Mouse (Mus musculus): ENCODE measurements around the gene Chmp6. TPM values are rescaled to one million over a fixed set of nuclear protein-coding genes. Genes with fewer than 3 reads are reported as not detected.

The Chmp6 gene
- total and polyA plus RNA-seq, 3 experiments = 50.3 to 70.6 (median 59.7) TPM

GRCm38 (mm10) chr11:119960671-119961070, 47.4 kb downstream of the Chmp6 start:
- no peak for TF ChIP-seq E2F4 (IDR thresholded peaks at IDR 0.05; ENCODE audit: insufficient replicate concordance, low read depth, low read length)
- TF ChIP-seq TBP (conservative IDR thresholded peaks at IDR 0.05; ENCODE audit: low read depth, low read length) = no peak
- TF ChIP-seq RAD21 (IDR thresholded peaks at IDR 0.05; ENCODE audit: low read depth, low read length) = no peak
- no peak for TF ChIP-seq SIN3A (IDR thresholded peaks at IDR 0.05; ENCODE audit: low read length)
- no peak for TF ChIP-seq GABPA (IDR thresholded peaks at IDR 0.05; ENCODE audit: insufficient replicate concordance, low read depth, low read length)
- no peak for TF ChIP-seq ZMIZ1 (IDR thresholded peaks at IDR 0.05; ENCODE audit: low read depth, low read length)
- no peak for TF ChIP-seq IRF4 (IDR thresholded peaks at IDR 0.05; ENCODE audit: low read depth, low read length)
- TF ChIP-seq JUN (IDR thresholded peaks at IDR 0.05; ENCODE audit: insufficient read depth, low read depth, low read length) = no peak
- TF ChIP-seq MAX (IDR thresholded peaks at IDR 0.05; ENCODE audit: low read length) = no peak
- TF ChIP-seq KAT2A (IDR thresholded peaks at IDR 0.05; ENCODE audit: insufficient replicate concordance, low read length) = no peak
- TF ChIP-seq CHD1 (IDR thresholded peaks at IDR 0.05; ENCODE audit: low read depth, low read length) = no peak
- TF ChIP-seq TCF12 (IDR thresholded peaks at IDR 0.05; ENCODE audit: low read depth, low read length) = no peak
- TF ChIP-seq CTCF (conservative IDR thresholded peaks at IDR 0.05 in 1 of 2, IDR thresholded peaks at IDR 0.05 in 1 of 2; ENCODE audit: low read depth in 2 of 2, low read length in 2 of 2) = no peak
- TF ChIP-seq RCOR1 (conservative IDR thresholded peaks at IDR 0.05; ENCODE audit: low read depth, low read length) = no peak
- TF ChIP-seq HCFC1 (IDR thresholded peaks at IDR 0.05; ENCODE audit: low read depth, low read length) = no peak
- TF ChIP-seq MAFK (IDR thresholded peaks at IDR 0.05; ENCODE audit: insufficient replicate concordance, low read length) = no peak
- Histone ChIP-seq H3K36me3 (replicated peaks in 1 of 2; ENCODE audit: control insufficient read depth in 1 of 2, insufficient read depth in 1 of 2, low read length in 1 of 2) (peaks cover 0 to 10% of the 10 kb centered on the region in 2 experiments), H3K4me2 (ENCODE audit: insufficient read depth, low read depth, poor library complexity, severe bottlenecking) (no peak overlapping the region), H3K27ac (ENCODE audit: insufficient read depth, low read depth) (no peak overlapping the region), H3K9me3 (replicated peaks; ENCODE audit: low read length) (no peaks in the 10 kb centered on the region), H3K4me3 (replicated peaks in 1 of 3; ENCODE audit: low read depth in 2 of 3, low read length in 2 of 3, poor library complexity in 1 of 3) (no peak overlapping the region), H3K79me2 (replicated peaks; ENCODE audit: control insufficient read depth, extremely low read depth, insufficient read depth, poor library complexity, severe bottlenecking) (no peaks in the 10 kb centered on the region), H3K9ac (ENCODE audit: insufficient read depth, low read depth) (no peak overlapping the region), H3K27me3 (replicated peaks) (no peaks in the 10 kb centered on the region), H3K4me1 (ENCODE audit: control insufficient read depth in 1 of 2, insufficient read depth in 2 of 2) (peaks cover 3 to 11% of the 10 kb centered on the region in 2 experiments)
- in situ Hi-C loops (cut with MboI; ENCODE audit: low pct_ligation_motif_present, low pct_unique_long_range_greater_than_20kb, low sequenced_read_pairs) (no loop called here), dilution Hi-C loops (cut with MboI; ENCODE audit: extremely low pct_ligation_motif_present, extremely low pct_unique_long_range_greater_than_20kb, low sequenced_read_pairs) (no loop called here)
- no peak for DNase-seq (ENCODE audit: extremely low read depth)

DNA sequence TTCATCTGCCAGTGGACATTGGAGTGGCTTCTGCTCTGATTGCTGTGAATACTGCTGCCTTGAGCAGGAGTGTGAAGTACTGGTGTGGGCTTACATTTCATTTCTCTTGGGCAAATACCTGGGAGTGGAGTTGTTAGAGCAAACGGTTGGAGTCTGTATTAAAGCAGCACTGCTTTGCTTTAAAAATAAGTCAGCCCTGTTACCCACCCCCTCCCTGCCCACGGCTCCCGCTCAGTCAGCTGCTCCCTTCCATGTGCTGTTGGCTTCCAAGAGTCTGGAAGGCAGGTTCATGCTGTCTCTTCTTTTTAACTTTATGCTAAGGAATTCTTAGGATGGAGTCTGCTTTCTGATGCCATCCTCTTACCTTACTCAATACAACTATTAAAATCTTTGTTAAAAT, 48.3 kb downstream of the Chmp6 start:
- H3K4me2 ChIP-seq (ENCODE audit: insufficient read depth, low read depth, poor library complexity, severe bottlenecking) = no peak overlapping the region
- no peak overlapping the region for H3K27ac ChIP-seq (ENCODE audit: insufficient read depth, low read depth)
- peaks cover 0 to 2% of the 10 kb centered on the region in 2 experiments; a peak in 1 of 4 replicates for H3K4me1 ChIP-seq (ENCODE audit: control insufficient read depth in 1 of 2, insufficient read depth in 2 of 2)
- peaks cover 0 to 13% of the 10 kb centered on the region in 2 experiments for H3K36me3 ChIP-seq (replicated peaks in 1 of 2; ENCODE audit: control insufficient read depth in 1 of 2, insufficient read depth in 1 of 2, low read length in 1 of 2)
- H3K79me2 ChIP-seq (replicated peaks; ENCODE audit: control insufficient read depth, extremely low read depth, insufficient read depth, poor library complexity, severe bottlenecking) = no peaks in the 10 kb centered on the region
- dilution Hi-C loops (cut with MboI; ENCODE audit: extremely low pct_ligation_motif_present, extremely low pct_unique_long_range_greater_than_20kb, low sequenced_read_pairs) (no loop called here), in situ Hi-C loops (cut with MboI; ENCODE audit: low pct_ligation_motif_present, low pct_unique_long_range_greater_than_20kb, low sequenced_read_pairs) (no loop called here)
- H3K9me3 ChIP-seq (replicated peaks; ENCODE audit: low read length) = no peaks in the 10 kb centered on the region
- H3K4me3 ChIP-seq (replicated peaks in 1 of 3; ENCODE audit: low read depth in 2 of 3, low read length in 2 of 3, poor library complexity in 1 of 3) = no peak overlapping the region
- TF ChIP-seq ZMIZ1 (IDR thresholded peaks at IDR 0.05; ENCODE audit: low read depth, low read length) = no peak
- TF ChIP-seq BHLHE40 (IDR thresholded peaks at IDR 0.05; ENCODE audit: low read depth, low read length) = no peak
- no peak for TF ChIP-seq JUND (conservative IDR thresholded peaks at IDR 0.05; ENCODE audit: low read depth, low read length)
- no peak for TF ChIP-seq CHD2 (IDR thresholded peaks at IDR 0.05; ENCODE audit: low read length)
- H3K9ac ChIP-seq (ENCODE audit: insufficient read depth, low read depth) = no peak overlapping the region
- no peaks in the 10 kb centered on the region for H3K27me3 ChIP-seq (replicated peaks)
- DNase-seq (ENCODE audit: extremely low read depth) = no peak
